Mouse (Mus musculus) gastrocnemius, adult 2 months (tissue): ENCODE data around the gene Cdca5. TPM values are rescaled to one million over a fixed set of nuclear protein-coding genes. Genes with fewer than 3 reads are reported as not detected.

Source experiments
- DNase-seq: peaks from one replicate; pipeline ENCODE4 v3.0.0; 2022
- H3K27ac ChIP-seq: fragments of 200-600 bp; 2 replicates; pipeline ENCODE4 v1.8.1; 2022; ENCODE audit warnings: mild to moderate bottlenecking
- H3K4me3 ChIP-seq: fragments of 200-600 bp; 2 replicates; pipeline ENCODE4 v1.8.1; 2022; ENCODE audit warnings: mild to moderate bottlenecking, moderate library complexity
- CTCF ChIP-seq: fragments of 200-600 bp; IDR thresholded peaks from 2 replicates; pipeline ENCODE4 v1.8.1; 2022; ENCODE audit warnings: antibody characterized with exemption, mild to moderate bottlenecking, moderate library complexity
- intact Hi-C: fragments of 180-260 bp; cut with DNase I; formaldehyde crosslinking; loops from one replicate; pipeline ENCODE4 v1.15.1; 2025
- total RNA-seq, 2 experiments: library from RNA; stranded (reverse); gene quantifications; 2 replicates each; pipeline ENCODE4 v1.2.3; 2021

Gene Cdca5
- total RNA-seq, 2 experiments from 2014 or later, result not detected

- no peak for TF ChIP-seq CTCF
- no peak overlapping the region for H3K4me3 ChIP-seq
- no peak for DNase-seq
- intact Hi-C loops, result no loop called here
- no peak overlapping the region for H3K27ac ChIP-seq
Observed at GRCm38 (mm10) chr19:6088841-6089240, 4.1 kb downstream of the Cdca5 start.

GRCm38 (mm10) chr19:6094119-6094518, 9.3 kb downstream of the Cdca5 start, which contains the start of gene AC131692.1:
TSS of gene AC131692.1 (plus strand) at chr19:6094419.
- TF ChIP-seq CTCF, result no peak
- intact Hi-C loops, result no loop called here
- DNase-seq, result no peak
- Histone ChIP-seq H3K4me3 (no peak within 1 kb of the TSS), H3K27ac (no peak within 1 kb of the TSS)

- Histone ChIP-seq H3K27ac (no peak overlapping the region), H3K4me3 (no peak overlapping the region)
- DNase-seq, result no peak
- intact Hi-C loops, result no loop called here
- no peak for TF ChIP-seq CTCF
Observed at GRCm38 (mm10) chr19:6097847-6098246, 13.1 kb downstream of the Cdca5 start.

- no peak for DNase-seq
- no peak for TF ChIP-seq CTCF
- no peak overlapping the region for H3K4me3 ChIP-seq
- no peak overlapping the region for H3K27ac ChIP-seq
- intact Hi-C loops, result no loop called here
Observed at GRCm38 (mm10) chr19:6101186-6101585, 16.4 kb downstream of the Cdca5 start.

- DNase-seq, result no peak
- Histone ChIP-seq H3K4me3 (no peak overlapping the region), H3K27ac (no peak overlapping the region)
- intact Hi-C loops, result no loop called here
- no peak for TF ChIP-seq CTCF
Observed at GRCm38 (mm10) chr19:6102169-6102853, 17.5 kb downstream of the Cdca5 start.

- intact Hi-C loops, result no loop called here
- no peak for TF ChIP-seq CTCF
- no peak overlapping the region for H3K4me3 ChIP-seq
- no peak for DNase-seq
- no peak overlapping the region for H3K27ac ChIP-seq
Observed at GRCm38 (mm10) chr19:6104476-6104875, 19.7 kb downstream of the Cdca5 start.

GRCm38 (mm10) chr19:6105586-6105985, 20.8 kb downstream of the Cdca5 start, which contains the start of gene Naaladl1:
TSS of gene Naaladl1 (plus strand) at chr19:6105782.
- no peak for DNase-seq
- intact Hi-C loops, result no loop called here

GRCm38 (mm10) chr19:6113116-6113515, 28.3 kb downstream of the Cdca5 start:
- no peak for DNase-seq
- Histone ChIP-seq H3K4me3 (no peak overlapping the region), H3K27ac (no peak overlapping the region)
- TF ChIP-seq CTCF, result no peak
- intact Hi-C loops, result no loop called here

More at GRCm38 (mm10) chr19:6105586-6105985, 20.8 kb downstream of the Cdca5 start, which contains the start of gene Naaladl1:
- Histone ChIP-seq H3K4me3 (no peak within 1 kb of the TSS), H3K27ac (no peak within 1 kb of the TSS)
- no peak for TF ChIP-seq CTCF

- peak overlapping the region; percentile 78 for H3K4me3 ChIP-seq
- no peak for TF ChIP-seq CTCF
- intact Hi-C loops, result loop anchor here (2.0 to 5.0 kb wide), 2 partner anchors 31 to 69 kb away; partner anchors contain the start of genes Cdca5, Syvn1 and Zfpl1
- no peak for DNase-seq
- peak overlapping the region; percentile 92; the same call in 1 of the 2 replicates for H3K27ac ChIP-seq
Observed at GRCm38 (mm10) chr19:6116113-6116850, 31.5 kb downstream of the Cdca5 start.

- Histone ChIP-seq H3K4me3 (peak overlapping the region; percentile 78), H3K27ac (peak overlapping the region; percentile 92)
- intact Hi-C loops, result loop anchor here (2.0 to 5.0 kb wide), 2 partner anchors 33 to 70 kb away; partner anchors contain the start of genes Cdca5, Syvn1 and Zfpl1
- no peak for TF ChIP-seq CTCF
- DNase-seq, result no peak
Observed at GRCm38 (mm10) chr19:6117346-6117985, 32.7 kb downstream of the Cdca5 start.

- Histone ChIP-seq H3K4me3 (peak within 1 kb of the TSS; percentile 78), H3K27ac (peak within 1 kb of the TSS; percentile 92)
- no peak; the same call in 1 of the 2 replicates for TF ChIP-seq CTCF
- intact Hi-C loops, result loop anchor here (2.0 to 5.0 kb wide), 2 partner anchors 33 to 71 kb away; partner anchors contain the start of genes Cdca5, Syvn1 and Zfpl1
- peak; percentile 88 for DNase-seq
Observed at GRCm38 (mm10) chr19:6117986-6118676, 33.3 kb downstream of the Cdca5 start, which contains the start of gene Sac3d1. TSS of gene Sac3d1 (minus strand) at chr19:6118650.

- intact Hi-C loops, result loop anchor here (5.0 kb wide), 1 partner anchor 71 kb away; the partner anchor contains the start of gene Syvn1
Observed at GRCm38 (mm10) chr19:6118677-6119185, 33.9 kb downstream of the Cdca5 start.

More at GRCm38 (mm10) chr19:6118677-6119185, 33.9 kb downstream of the Cdca5 start:
- TF ChIP-seq CTCF, result no peak
- no peak for DNase-seq
- Histone ChIP-seq H3K4me3 (peak overlapping the region; percentile 78), H3K27ac (peak overlapping the region; percentile 92)
